Mouse (Mus musculus) liver, adult 2 months (tissue): Measurements from ENCODE around the gene Znhit3.

Source experiments
- CTCF ChIP-seq: fragments of 200-500 bp; IDR thresholded peaks from 2 replicates; pipeline ENCODE4 v1.5.1; 2011; ENCODE audit warnings: low read depth, low read length, control low read depth
- POLR2A ChIP-seq: fragments of 200-500 bp; IDR thresholded peaks from 2 replicates; pipeline ENCODE4 v1.6.1; 2011; ENCODE audit warnings: low read length, control low read depth; ENCODE audit not compliant: insufficient read depth; ENCODE audit errors: extremely low read depth

DNA sequence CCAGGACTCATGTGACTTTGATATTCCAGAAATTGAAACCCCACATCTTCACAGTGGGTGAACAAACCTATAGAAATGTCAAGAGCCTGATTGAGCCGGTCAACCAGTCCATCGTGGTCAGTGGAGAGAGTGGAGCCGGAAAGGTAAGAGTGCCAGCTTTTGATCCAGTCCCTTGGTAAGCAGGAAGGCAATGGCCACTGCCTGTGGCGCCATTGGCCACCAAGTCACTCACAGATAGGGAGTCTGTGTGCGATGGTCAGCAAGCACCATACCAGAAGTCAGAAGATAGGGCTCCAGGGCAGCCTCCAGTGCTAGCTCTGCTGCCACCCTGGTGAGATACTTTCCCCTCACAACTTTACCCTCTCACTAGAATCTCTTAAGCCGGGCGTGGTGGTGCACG is 28.1 kb downstream of the Znhit3 start:
- TF ChIP-seq CTCF (no peak), POLR2A (no peak)
